Mouse (Mus musculus) testis, adult 2 months (tissue): ENCODE measurements around the gene Camta1.

Experiments used
- CTCF ChIP-seq: fragments of 200-500 bp; IDR thresholded peaks from 2 replicates; pipeline ENCODE4 v1.5.1; 2012; ENCODE audit warnings: low read depth, mild to moderate bottlenecking, inconsistent platforms, low read length, moderate library complexity; ENCODE audit not compliant: control insufficient read depth, insufficient read depth, insufficient replicate concordance
- POLR2A ChIP-seq: fragments of 200-500 bp; IDR thresholded peaks from 2 replicates; pipeline ENCODE4 v1.6.1; 2012; ENCODE audit warnings: low read depth, mild to moderate bottlenecking, inconsistent platforms, low read length, moderate library complexity; ENCODE audit not compliant: control insufficient read depth

DNA sequence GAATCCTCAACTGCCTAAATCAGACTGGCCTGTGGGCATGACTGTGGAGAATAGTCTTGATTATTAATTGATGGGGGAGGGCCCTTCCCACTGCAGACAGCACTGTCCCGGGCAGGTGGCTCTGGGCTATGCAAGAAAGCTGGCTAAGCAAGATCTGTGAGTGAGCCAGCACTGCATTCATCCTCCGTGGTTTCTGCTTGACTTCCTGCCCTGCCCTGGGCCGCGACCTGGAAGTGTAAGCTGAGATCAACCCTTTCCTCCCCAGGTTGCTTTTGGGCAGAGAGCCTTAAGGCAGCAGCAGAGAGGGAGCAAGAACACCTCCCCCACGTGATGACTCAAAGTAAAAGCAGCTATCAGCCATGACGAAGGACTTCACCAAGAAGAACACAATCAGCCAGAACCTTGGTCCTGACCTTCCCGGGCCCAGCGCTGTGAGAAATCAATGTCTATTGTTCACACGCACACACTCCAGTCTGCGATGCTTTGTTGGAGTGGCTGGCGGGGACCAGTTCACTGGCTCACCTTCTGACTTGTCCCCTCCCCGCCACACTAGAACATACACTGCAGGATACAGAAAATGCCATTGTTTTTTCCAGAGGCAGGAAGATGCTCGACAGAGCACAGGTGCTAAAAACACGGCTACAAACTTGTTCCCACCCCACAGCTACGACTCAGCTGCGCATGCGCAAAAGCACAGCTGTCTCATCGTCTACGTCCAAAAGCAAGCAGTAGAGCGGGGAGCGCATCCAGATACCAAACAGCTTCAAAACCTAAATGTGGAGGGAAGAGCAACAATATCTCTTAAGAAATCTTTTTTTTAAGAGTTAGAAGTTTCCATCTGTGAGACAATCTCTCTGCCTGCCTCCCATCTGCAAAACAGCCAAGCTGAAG, 243.0 kb downstream of the Camta1 start:
- TF ChIP-seq CTCF, result no peak
- no peak for TF ChIP-seq POLR2A
